In the genomic region with DNA sequence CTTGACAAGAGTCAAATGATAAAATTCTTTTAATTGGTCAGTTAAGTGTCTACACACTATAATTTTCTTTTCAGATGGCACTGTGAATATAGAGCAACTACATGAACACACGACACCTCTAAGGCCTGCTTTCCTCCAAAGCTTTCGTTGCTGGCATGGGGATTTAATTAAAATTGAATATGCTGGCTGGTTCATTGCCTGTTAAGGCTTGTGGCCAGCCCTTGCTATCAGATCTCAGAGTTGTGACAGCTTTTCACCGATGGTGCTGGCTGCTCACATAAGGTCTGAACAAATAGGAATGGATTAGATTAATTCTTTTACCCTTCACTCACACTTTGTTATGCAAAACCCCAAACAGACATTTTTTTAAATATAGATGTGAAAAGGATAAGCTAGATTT, we compare ENCODE assay signal across 20 mouse cellular contexts. TPM values are rescaled to one million over a fixed set of nuclear protein-coding genes. Genes with fewer than 3 reads are reported as not detected.
A peak's percentile ranks its signal among the peaks of the same experiment; 100 is the strongest.
DNase-seq lines count a peak whose midpoint lies in the region; ATAC-seq lines count a peak whose summit lies in the region.
"Had no signal": no experiment of that assay in that cellular context is flagged by ENCODE, and none has a peak within 500 bp of the region (broad histone marks: within the 10 kb centered on the region; RNA-seq: fewer than 3 reads in every experiment).

No protein-coding gene starts in this region.

- DNase-seq in cerebellum, postnatal 10 days, result peak; percentile 67 to 68
- DNase-seq in cerebellum, adult 11 months, result no peak
- peak; percentile 7 for DNase-seq in midbrain, embryonic 14.5 days
- no peak for DNase-seq in gastrocnemius, postnatal 25 days
- DNase-seq: adrenal gland, adult 8-10 months; adrenal gland, postnatal 36 days; B cell, adult 2 months; cerebellum, adult 18-20 months; heart, adult 18-20 months; heart, postnatal 10 days; heart, postnatal 4 days had no signal

- H3K9me3 ChIP-seq in forebrain, embryonic 15.5 days, result no peaks in the 10 kb centered on the region
- no peaks in the 10 kb centered on the region for H3K9me3 ChIP-seq in forebrain, embryonic 12.5 days
- no peaks in the 10 kb centered on the region for H3K9me3 ChIP-seq in midbrain, embryonic 14.5 days (ENCODE audit: control insufficient read depth, low read length)
- H3K9me3 ChIP-seq in midbrain, embryonic 15.5 days, result no peaks in the 10 kb centered on the region
- H3K9me3 ChIP-seq: embryonic facial prominence, embryonic 12.5 days; G1E; heart, embryonic 10.5 days; hindbrain, embryonic 13.5 days; intestine, embryonic 15.5 days had no signal

- no peaks in the 10 kb centered on the region for H3K36me3 ChIP-seq in forebrain, embryonic 15.5 days
- no peaks in the 10 kb centered on the region for H3K36me3 ChIP-seq in forebrain, embryonic 12.5 days (replicated peaks)
- H3K36me3 ChIP-seq in midbrain, embryonic 14.5 days (ENCODE audit: control insufficient read depth, insufficient read depth, low read length), result no peaks in the 10 kb centered on the region
- H3K36me3 ChIP-seq in midbrain, embryonic 15.5 days (replicated peaks), result no peaks in the 10 kb centered on the region
- H3K36me3 ChIP-seq: embryonic facial prominence, embryonic 12.5 days; G1E; heart, embryonic 10.5 days; hindbrain, embryonic 13.5 days; intestine, embryonic 15.5 days had no signal

- no peak overlapping the region for H3K4me3 ChIP-seq in forebrain, embryonic 15.5 days
- H3K4me3 ChIP-seq in forebrain, embryonic 12.5 days (replicated peaks), result no peak overlapping the region
- H3K4me3 ChIP-seq in midbrain, embryonic 14.5 days (replicated peaks; ENCODE audit: low read depth, low read length), result no peak overlapping the region
- H3K4me3 ChIP-seq in midbrain, embryonic 15.5 days, result no peak overlapping the region
- H3K4me3 ChIP-seq: embryonic facial prominence, embryonic 12.5 days; heart, embryonic 10.5 days; hindbrain, embryonic 13.5 days; intestine, embryonic 15.5 days had no signal

- no peaks in the 10 kb centered on the region for H3K27me3 ChIP-seq in forebrain, embryonic 15.5 days
- no peaks in the 10 kb centered on the region for H3K27me3 ChIP-seq in forebrain, embryonic 12.5 days
- no peaks in the 10 kb centered on the region for H3K27me3 ChIP-seq in midbrain, embryonic 14.5 days (ENCODE audit: control insufficient read depth, insufficient read depth, low read length)
- H3K27me3 ChIP-seq in midbrain, embryonic 15.5 days (replicated peaks), result no peaks in the 10 kb centered on the region
- H3K27me3 ChIP-seq: embryonic facial prominence, embryonic 12.5 days; hindbrain, embryonic 13.5 days; intestine, embryonic 15.5 days had no signal

- H3K4me1 ChIP-seq in forebrain, embryonic 15.5 days, result peaks cover 9% of the 10 kb centered on the region; the same call in 1 of the 2 replicates
- H3K4me1 ChIP-seq in forebrain, embryonic 12.5 days, result no peaks in the 10 kb centered on the region
- no peaks in the 10 kb centered on the region for H3K4me1 ChIP-seq in midbrain, embryonic 14.5 days (ENCODE audit: control insufficient read depth, insufficient read depth, low read length)
- H3K4me1 ChIP-seq in midbrain, embryonic 15.5 days, result no peaks in the 10 kb centered on the region
- H3K4me1 ChIP-seq: embryonic facial prominence, embryonic 12.5 days; heart, embryonic 10.5 days; hindbrain, embryonic 13.5 days; intestine, embryonic 15.5 days had no signal

- 15% methylated on average over 3 of the region's 3 CpGs for WGBS in forebrain, embryonic 15.5 days
- 71% methylated on average over 3 of the region's 3 CpGs for WGBS in forebrain, embryonic 12.5 days
- whole genome bisulfite sequencing in midbrain, embryonic 14.5 days, result 56% methylated on average over 3 of the region's 3 CpGs
- WGBS in midbrain, embryonic 15.5 days, result 39% methylated on average over 3 of the region's 3 CpGs

- ATAC-seq in forebrain, embryonic 15.5 days (replicated peaks), result peak; percentile 88
- no peak for ATAC-seq in forebrain, embryonic 12.5 days (ENCODE audit: low FRiP score)
- no peak for ATAC-seq in midbrain, embryonic 14.5 days (ENCODE audit: low FRiP score, low TSS enrichment)
- ATAC-seq in midbrain, embryonic 15.5 days (replicated peaks), result no peak
- ATAC-seq: CD4-positive, CD25-positive, alpha-beta regulatory T cell, adult 4 months; intestine, embryonic 15.5 days had no signal

- no peak overlapping the region for H3K4me2 ChIP-seq in forebrain, embryonic 15.5 days (replicated peaks)
- H3K4me2 ChIP-seq in forebrain, embryonic 12.5 days, result no peak overlapping the region
- no peak overlapping the region for H3K4me2 ChIP-seq in midbrain, embryonic 14.5 days (ENCODE audit: low read length)
- no peak overlapping the region for H3K4me2 ChIP-seq in midbrain, embryonic 15.5 days
- H3K4me2 ChIP-seq: embryonic facial prominence, embryonic 12.5 days; hindbrain, embryonic 13.5 days; intestine, embryonic 15.5 days had no signal

- H3K27ac ChIP-seq in forebrain, embryonic 15.5 days (replicated peaks), result peak overlapping the region; percentile 58
- H3K27ac ChIP-seq in forebrain, embryonic 12.5 days, result no peak overlapping the region
- H3K27ac ChIP-seq in midbrain, embryonic 14.5 days (replicated peaks; ENCODE audit: low read depth, low read length), result no peak overlapping the region
- H3K27ac ChIP-seq in midbrain, embryonic 15.5 days, result no peak overlapping the region
- H3K27ac ChIP-seq: embryonic facial prominence, embryonic 12.5 days; heart, embryonic 10.5 days; hindbrain, embryonic 13.5 days; intestine, embryonic 15.5 days had no signal

- H3K9ac ChIP-seq in forebrain, embryonic 15.5 days (replicated peaks), result no peak overlapping the region
- H3K9ac ChIP-seq in forebrain, embryonic 12.5 days, result no peak overlapping the region
- no peak overlapping the region for H3K9ac ChIP-seq in midbrain, embryonic 14.5 days (replicated peaks; ENCODE audit: low read length)
- no peak overlapping the region for H3K9ac ChIP-seq in midbrain, embryonic 15.5 days
- H3K9ac ChIP-seq: embryonic facial prominence, embryonic 12.5 days; hindbrain, embryonic 13.5 days; intestine, embryonic 15.5 days had no signal

RNA-seq across cellular contexts. Expression of a gene that starts 23.3 kb away (rescaled TPM):
- 11.2 and 12.5 TPM in 2 replicates for polyA plus RNA-seq in forebrain, embryonic 15.5 days (2015; fragmentation: Nextera tagmentation; extraction: Ambion mirVana)
- polyA plus RNA-seq in forebrain, embryonic 12.5 days (2016; fragmentation: Nextera tagmentation; extraction: Ambion mirVana), result 5.4 and 5.8 TPM in 2 replicates
- 9.7 and 12.1 TPM in 2 replicates for polyA plus RNA-seq in midbrain, embryonic 14.5 days (2014; fragmentation: Nextera tagmentation; extraction: Ambion mirVana)
- polyA plus RNA-seq in midbrain, embryonic 15.5 days (2015; fragmentation: Nextera tagmentation; extraction: Ambion mirVana), result 9.6 and 10.3 TPM in 2 replicates
- under 1 TPM; 0.08 to 0.18 TPM for total RNA-seq in gastrocnemius, postnatal 25 days (2021)
- polyA plus RNA-seq: G1E had no signal

Comparison
In these comparisons a context has a peak if more than half of its experiments do, and no peak if none do; other contexts are left out.
1. DNase-seq: peak in cerebellum, postnatal 10 days (2 of 2) and midbrain, embryonic 14.5 days (single experiment); none in cerebellum, adult 11 months (single experiment) and gastrocnemius, postnatal 25 days (single experiment).